Mouse (Mus musculus) small intestine, adult 2 months (tissue): ENCODE measurements around the gene Crhr2.

Experiments
- CTCF ChIP-seq: fragments of 200-500 bp; IDR thresholded peaks from 2 replicates; pipeline ENCODE4 v1.5.1; 2012; ENCODE audit warnings: low read depth, mild to moderate bottlenecking, control low read depth, inconsistent platforms, low read length, moderate library complexity, mixed read lengths; ENCODE audit not compliant: insufficient replicate concordance, insufficient read length; ENCODE audit errors: extremely low read depth
- POLR2A ChIP-seq: fragments of 200-500 bp; IDR thresholded peaks from 2 replicates; pipeline ENCODE4 v1.6.1; 2012; ENCODE audit warnings: low read depth, mild to moderate bottlenecking, control low read depth, inconsistent platforms, low read length, moderate library complexity

DNA sequence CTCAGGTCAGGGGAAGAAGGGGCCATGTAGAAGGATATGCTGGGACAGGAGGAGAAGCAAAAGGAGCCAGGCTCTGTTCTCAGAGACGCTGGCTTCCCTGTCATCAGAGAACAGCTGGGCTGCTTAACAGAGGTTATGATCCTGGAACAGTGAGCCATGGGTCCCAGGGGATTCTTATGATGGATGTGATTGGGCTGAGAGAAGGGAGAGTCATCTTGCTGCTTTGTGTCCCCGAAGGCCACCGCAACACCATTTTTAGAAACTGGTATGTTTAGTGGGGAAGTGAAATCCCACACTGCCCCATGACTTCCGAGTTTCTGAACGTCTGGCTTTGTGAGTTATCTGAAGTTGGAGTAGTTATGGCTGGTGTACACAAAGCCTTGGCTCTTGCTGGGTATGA, 12.5 kb upstream of the Crhr2 start:
- TF ChIP-seq CTCF (no peak), POLR2A (no peak)
